Mouse (Mus musculus): ENCODE results near the gene Ckm. TPM values are rescaled to one million over a fixed set of nuclear protein-coding genes. Genes with fewer than 3 reads are reported as not detected.

Ckm gene
- polyA plus RNA-seq, 1 experiment, result not detected

GRCm38 (mm10) chr7:19464367-19465307 lies 60.1 kb downstream of the Ckm start:
- TF ChIP-seq GATA1 (IDR thresholded peaks at IDR 0.05; ENCODE audit: low read length), result no peak

- TF ChIP-seq GATA1 (IDR thresholded peaks at IDR 0.05; ENCODE audit: low read length), result no peak
Measured at GRCm38 (mm10) chr7:19466602-19467145, 62.1 kb downstream of the Ckm start.

- TF ChIP-seq GATA1 (IDR thresholded peaks at IDR 0.05; ENCODE audit: low read length), result no peak
Measured at GRCm38 (mm10) chr7:19467638-19468037, 63.1 kb downstream of the Ckm start.

- no peak for TF ChIP-seq GATA1 (IDR thresholded peaks at IDR 0.05; ENCODE audit: low read length)
Measured at GRCm38 (mm10) chr7:19468279-19468678, 63.7 kb downstream of the Ckm start.

- TF ChIP-seq GATA1 (IDR thresholded peaks at IDR 0.05; ENCODE audit: low read length), result no peak
Measured at GRCm38 (mm10) chr7:19469404-19469803, 64.8 kb downstream of the Ckm start.

- no peak for TF ChIP-seq GATA1 (IDR thresholded peaks at IDR 0.05; ENCODE audit: low read length)
Measured at GRCm38 (mm10) chr7:19470308-19470707, 65.7 kb downstream of the Ckm start.

GRCm38 (mm10) chr7:19472403-19472802 lies 67.8 kb downstream of the Ckm start:
- TF ChIP-seq GATA1 (IDR thresholded peaks at IDR 0.05; ENCODE audit: low read length), result no peak

Other genes starting within 250 kb of the Ckm start
- gene Gipr, start 238.6 kb upstream of the Ckm start, polyA plus RNA-seq (2012), result 2.0 and 3.0 TPM in 2 replicates
- gene Eml2, start 228.4 kb upstream of the Ckm start, polyA plus RNA-seq (2012), result 26.9 and 30.2 TPM in 2 replicates
- 0.11 and 0.17 TPM in 2 replicates for gene Gpr4, start 192.2 kb upstream of the Ckm start, polyA plus RNA-seq (2012)
- 15.7 and 17.2 TPM in 2 replicates for gene Opa3, start 176.4 kb upstream of the Ckm start, polyA plus RNA-seq (2012)
- 588 and 783 TPM in 2 replicates for gene Vasp, start 133.0 kb upstream of the Ckm start, polyA plus RNA-seq (2012)
- not detected in 2 replicates for gene Ppm1n, start 124.7 kb upstream of the Ckm start, polyA plus RNA-seq (2012)
- 0.65 and 0.72 TPM in 2 replicates for gene Rtn2, start 122.2 kb upstream of the Ckm start, polyA plus RNA-seq (2012)
- 0.52 and 0.54 TPM in 2 replicates for gene Fosb, start 94.7 kb upstream of the Ckm start, polyA plus RNA-seq (2012)
- 109 and 133 TPM in 2 replicates for gene Ercc1, start 60.0 kb upstream of the Ckm start, polyA plus RNA-seq (2012)
- gene Cd3eap, start 45.3 kb upstream of the Ckm start, polyA plus RNA-seq (2012), result 68.3 and 117 TPM in 2 replicates
- gene Ppp1r13l, start 45.0 kb upstream of the Ckm start, polyA plus RNA-seq (2012), result 37.2 and 45.4 TPM in 2 replicates
- gene Ercc2, start 22.8 kb upstream of the Ckm start, polyA plus RNA-seq (2012), result 59.8 and 60.3 TPM in 2 replicates
- 0.23 and 0.25 TPM in 2 replicates for gene Klc3, start 672 bp upstream of the Ckm start, polyA plus RNA-seq (2012)
- 45.0 and 67.8 TPM in 2 replicates for gene Mark4, start 54.0 kb downstream of the Ckm start, polyA plus RNA-seq (2012)
- gene Exoc3l2, start 58.6 kb downstream of the Ckm start, polyA plus RNA-seq (2012), result 0.08 TPM in 2 replicates
- gene Bloc1s3, start 103.6 kb downstream of the Ckm start, polyA plus RNA-seq (2012), result 7.4 and 10.3 TPM in 2 replicates
- 590 and 674 TPM in 2 replicates for gene Trappc6a, start 103.6 kb downstream of the Ckm start, polyA plus RNA-seq (2012)
- 0.40 and 0.71 TPM in 2 replicates for gene Nkpd1, start 113.1 kb downstream of the Ckm start, polyA plus RNA-seq (2012)
- gene Ppp1r37, start 158.3 kb downstream of the Ckm start, polyA plus RNA-seq (2012), result 134 and 156 TPM in 2 replicates
- gene Zfp296, start 172.5 kb downstream of the Ckm start, polyA plus RNA-seq (2012), result 3.0 and 3.1 TPM in 2 replicates
- gene Gemin7, start 172.8 kb downstream of the Ckm start, polyA plus RNA-seq (2012), result 91.7 and 117 TPM in 2 replicates
- 263 and 292 TPM in 2 replicates for gene Clasrp, start 199.7 kb downstream of the Ckm start, polyA plus RNA-seq (2012)
- gene Relb, start 224.7 kb downstream of the Ckm start, polyA plus RNA-seq (2012), result 0.75 and 0.90 TPM in 2 replicates

All from G1E-ER4 (cell line).